Mouse (Mus musculus): ENCODE results near the gene Pnkd. TPM values are rescaled to one million over a fixed set of nuclear protein-coding genes. Genes with fewer than 3 reads are reported as not detected.

Gene Pnkd
- total and polyA plus RNA-seq, 3 experiments, result 52.5 to 64.2 TPM; not detected in 1

DNA sequence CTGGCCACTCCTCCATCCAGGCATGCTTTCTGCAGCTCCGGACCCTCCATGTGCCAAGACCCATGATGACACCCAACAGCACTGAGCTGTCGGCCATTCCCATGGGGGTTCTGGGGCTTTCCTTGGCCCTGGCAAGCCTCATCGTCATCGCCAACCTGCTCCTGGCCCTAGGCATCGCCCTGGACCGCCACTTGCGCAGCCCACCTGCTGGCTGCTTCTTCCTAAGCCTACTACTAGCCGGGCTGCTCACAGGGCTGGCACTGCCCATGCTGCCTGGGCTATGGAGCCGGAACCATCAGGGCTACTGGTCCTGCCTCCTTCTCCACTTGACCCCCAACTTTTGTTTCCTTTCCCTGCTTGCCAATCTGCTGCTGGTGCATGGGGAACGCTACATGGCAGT is 6.2 kb upstream of the Pnkd start, which contains the start of gene Gpbar1:
Gene Gpbar1 (plus strand): TSS at position 13 of the 400 bp plus-strand sequence.
- Histone ChIP-seq H3K9ac (ENCODE audit: control insufficient read depth, low read depth, low read length, poor library complexity, severe bottlenecking) (no peak within 1 kb of the TSS), H3K4me3 (ENCODE audit: control insufficient read depth in 1 of 2, insufficient read depth in 1 of 2, low read depth in 2 of 2, low read length in 2 of 2) (no peak within 1 kb of the TSS), H3K27me3 (ENCODE audit: control insufficient read depth in 1 of 2, insufficient read depth in 2 of 2, low read length in 2 of 2) (no peaks in the 10 kb centered on the region), H3K27ac (ENCODE audit: control insufficient read depth, low read depth, low read length) (no peak within 1 kb of the TSS), H3K36me3 (ENCODE audit: control insufficient read depth in 1 of 2, insufficient read depth in 2 of 2, low read length in 2 of 2) (no peaks in the 10 kb centered on the region), H3K4me1 (ENCODE audit: control insufficient read depth in 1 of 2, insufficient read depth in 2 of 2, low read length in 2 of 2) (peaks cover 0 to under 1% of the 10 kb centered on the region in 2 experiments; a peak in 1 of 4 replicates), H3K79me2 (ENCODE audit: control insufficient read depth, insufficient read depth, low read length, poor library complexity) (peaks cover 4% of the 10 kb centered on the region), H3K9me3 (replicated peaks; ENCODE audit: insufficient read depth, low read length) (no peaks in the 10 kb centered on the region)
- DNase-seq (ENCODE audit: low read depth, low spot score), result no peak
- no peak for TF ChIP-seq MAFK (IDR thresholded peaks at IDR 0.05; ENCODE audit: borderline replicate concordance, low read depth, low read length)

GRCm38 (mm10) chr1:74278988-74279387 is 5.7 kb upstream of the Pnkd start:
- DNase-seq (ENCODE audit: low read depth, low spot score), result no peak
- H3K27me3 ChIP-seq (ENCODE audit: control insufficient read depth in 1 of 2, insufficient read depth in 2 of 2, low read length in 2 of 2), result no peaks in the 10 kb centered on the region
- H3K9me3 ChIP-seq (replicated peaks; ENCODE audit: insufficient read depth, low read length), result no peaks in the 10 kb centered on the region
- no peak overlapping the region for H3K4me3 ChIP-seq (ENCODE audit: control insufficient read depth in 1 of 2, insufficient read depth in 1 of 2, low read depth in 2 of 2, low read length in 2 of 2)
- H3K79me2 ChIP-seq (ENCODE audit: control insufficient read depth, insufficient read depth, low read length, poor library complexity), result peaks cover 8% of the 10 kb centered on the region
- H3K27ac ChIP-seq (ENCODE audit: control insufficient read depth, low read depth, low read length), result no peak overlapping the region
- H3K36me3 ChIP-seq (ENCODE audit: control insufficient read depth in 1 of 2, insufficient read depth in 2 of 2, low read length in 2 of 2), result no peaks in the 10 kb centered on the region
- TF ChIP-seq ETS1 (IDR thresholded peaks at IDR 0.05; ENCODE audit: low read depth, low read length) (no peak), MAX (IDR thresholded peaks at IDR 0.05; ENCODE audit: low read length) (no peak), ZNF384 (IDR thresholded peaks at IDR 0.05; ENCODE audit: low read depth, low read length) (no peak), EP300 (IDR thresholded peaks at IDR 0.05; ENCODE audit: low read depth in 1 of 2, low read length in 2 of 2) (no peak), ZKSCAN1 (IDR thresholded peaks at IDR 0.05; ENCODE audit: low read depth, low read length) (no peak), UBTF (IDR thresholded peaks at IDR 0.05; ENCODE audit: borderline replicate concordance, insufficient read depth, low read depth, low read length) (no peak), CTCF (IDR thresholded peaks at IDR 0.05 in 2 of 3, conservative IDR thresholded peaks at IDR 0.05 in 1 of 3; ENCODE audit: control insufficient read depth in 1 of 3, insufficient read depth in 1 of 3, low read depth in 2 of 3, low read length in 3 of 3, poor library complexity in 1 of 3, severe bottlenecking in 1 of 3) (no peak), MAZ (IDR thresholded peaks at IDR 0.05; ENCODE audit: low read depth, low read length) (no peak), JUND (IDR thresholded peaks at IDR 0.05; ENCODE audit: low read depth, low read length) (no peak), RCOR1 (IDR thresholded peaks at IDR 0.05; ENCODE audit: low read depth, low read length) (no peak), MYB (IDR thresholded peaks at IDR 0.05; ENCODE audit: low read depth, low read length) (no peak), GATA1 (IDR thresholded peaks at IDR 0.05; ENCODE audit: low read depth, low read length) (no peak), USF1 (IDR thresholded peaks at IDR 0.05; ENCODE audit: low read depth, low read length) (no peak), RAD21 (IDR thresholded peaks at IDR 0.05; ENCODE audit: low read depth, low read length) (no peak), USF2 (IDR thresholded peaks at IDR 0.05; ENCODE audit: borderline replicate concordance in 1 of 2, insufficient read depth in 1 of 2, low read depth in 1 of 2, low read length in 2 of 2) (no peak), POLR2AphosphoS2 (IDR thresholded peaks at IDR 0.05; ENCODE audit: low read length) (no peak), GABPA (IDR thresholded peaks at IDR 0.05; ENCODE audit: low read depth, low read length) (no peak), KAT2A (conservative IDR thresholded peaks at IDR 0.05; ENCODE audit: low read depth, low read length) (no peak), CHD2 (IDR thresholded peaks at IDR 0.05; ENCODE audit: low read length) (no peak), HCFC1 (IDR thresholded peaks at IDR 0.05; ENCODE audit: low read depth, low read length) (no peak)
- H3K9ac ChIP-seq (ENCODE audit: control insufficient read depth, low read depth, low read length, poor library complexity, severe bottlenecking), result no peak overlapping the region
- peaks cover 0 to 3% of the 10 kb centered on the region in 2 experiments; a peak in 1 of 4 replicates for H3K4me1 ChIP-seq (ENCODE audit: control insufficient read depth in 1 of 2, insufficient read depth in 2 of 2, low read length in 2 of 2)

Data from MEL (cell line).